Mouse (Mus musculus): ENCODE data around the gene 2810408A11Rik. TPM values are rescaled to one million over a fixed set of nuclear protein-coding genes. Genes with fewer than 3 reads are reported as not detected.
A peak's percentile ranks its signal among the peaks of the same experiment; 100 is the strongest.
"Not testable (repeated sequence)": the region's sequence is repeated elsewhere in the genome, so short reads cannot be mapped to it uniquely, and the experiment has no call there.

2810408A11Rik gene
- polyA plus RNA-seq, 1 experiment from 2014 or later, result 22.4 TPM

GRCm38 (mm10) chr11:69937834-69938233, 37.0 kb upstream of the 2810408A11Rik start:
- Histone ChIP-seq H3K4me1 (peaks cover 24% of the 10 kb centered on the region), H3K4me3 (replicated peaks) (no peak overlapping the region), H3K9me3 (no peaks in the 10 kb centered on the region), H3K27ac (no peak overlapping the region), H3K36me3 (replicated peaks) (no peaks in the 10 kb centered on the region; the same call in 1 of the 2 replicates), H3K9ac (0 out of 2 replicates have a peak overlapping the region, but pooled peaks have one; percentile 5), H3K4me2 (no peak overlapping the region), H3K27me3 (peaks cover 41% of the 10 kb centered on the region)
- no peak for ATAC-seq (ENCODE audit: low FRiP score)
- 78% methylated on average over 5 of the region's 5 CpGs for WGBS

GRCm38 (mm10) chr11:69937385-69937784, 36.6 kb upstream of the 2810408A11Rik start:
- WGBS, result 49% methylated on average over 4 of the region's 4 CpGs
- Histone ChIP-seq H3K27me3 (peaks cover 41% of the 10 kb centered on the region), H3K9ac (0 out of 2 replicates have a peak overlapping the region, but pooled peaks have one; percentile 5), H3K4me2 (no peak overlapping the region), H3K9me3 (no peaks in the 10 kb centered on the region), H3K27ac (no peak overlapping the region), H3K36me3 (replicated peaks) (no peaks in the 10 kb centered on the region), H3K4me3 (replicated peaks) (no peak overlapping the region), H3K4me1 (peaks cover 24% of the 10 kb centered on the region)
- no peak for ATAC-seq (ENCODE audit: low FRiP score)

GRCm38 (mm10) chr11:69936714-69937347, 36.0 kb upstream of the 2810408A11Rik start:
- H3K27me3 ChIP-seq, result peaks cover 41% of the 10 kb centered on the region
- WGBS, result 47% methylated on average over 9 of the region's 9 CpGs
- ATAC-seq (ENCODE audit: low FRiP score), result no peak
- H3K36me3 ChIP-seq (replicated peaks), result no peaks in the 10 kb centered on the region
- H3K4me1 ChIP-seq, result peaks cover 24% of the 10 kb centered on the region
- no peak overlapping the region for H3K27ac ChIP-seq
- peak overlapping the region; percentile 63 for H3K4me3 ChIP-seq (replicated peaks)
- H3K9ac ChIP-seq, result peak overlapping the region; percentile 70; the same call in 1 of the 2 replicates
- H3K9me3 ChIP-seq, result no peaks in the 10 kb centered on the region
- peak overlapping the region; percentile 100 for H3K4me2 ChIP-seq

GRCm38 (mm10) chr11:69936156-69936555, 35.4 kb upstream of the 2810408A11Rik start:
- no peak overlapping the region for H3K27ac ChIP-seq
- H3K9me3 ChIP-seq, result no peaks in the 10 kb centered on the region
- peak overlapping the region; percentile 63 for H3K4me3 ChIP-seq (replicated peaks)
- H3K4me2 ChIP-seq, result peak overlapping the region; percentile 100
- no peaks in the 10 kb centered on the region for H3K36me3 ChIP-seq (replicated peaks)
- peak overlapping the region; percentile 70 for H3K9ac ChIP-seq
- 2% methylated on average over 30 of the region's 30 CpGs for WGBS
- ATAC-seq (ENCODE audit: low FRiP score), result no peak
- H3K4me1 ChIP-seq, result peaks cover 24% of the 10 kb centered on the region
- H3K27me3 ChIP-seq, result peaks cover 41% of the 10 kb centered on the region

GRCm38 (mm10) chr11:69935137-69935879, 34.5 kb upstream of the 2810408A11Rik start, which contains the start of gene Ybx2:
TSS of gene Ybx2 (plus strand) at chr11:69935796.
- WGBS, result 2% methylated on average over 45 of the region's 62 CpGs
- peaks cover 24% of the 10 kb centered on the region for H3K4me1 ChIP-seq
- H3K36me3 ChIP-seq (replicated peaks), result no peaks in the 10 kb centered on the region
- H3K9me3 ChIP-seq, result no peaks in the 10 kb centered on the region
- peak within 1 kb of the TSS; percentile 70 for H3K9ac ChIP-seq
- no peak within 1 kb of the TSS for H3K27ac ChIP-seq
- H3K4me2 ChIP-seq, result peak within 1 kb of the TSS; percentile 100
- peak; percentile 93 for ATAC-seq (ENCODE audit: low FRiP score)
- H3K27me3 ChIP-seq, result peaks cover 41% of the 10 kb centered on the region
- peak within 1 kb of the TSS; percentile 63 for H3K4me3 ChIP-seq (replicated peaks)

GRCm38 (mm10) chr11:69934681-69935080, 33.9 kb upstream of the 2810408A11Rik start:
- Histone ChIP-seq H3K27ac (no peak overlapping the region), H3K9ac (no peak overlapping the region), H3K4me1 (peaks cover 24% of the 10 kb centered on the region), H3K4me2 (peak overlapping the region; percentile 48), H3K36me3 (replicated peaks) (no peaks in the 10 kb centered on the region), H3K4me3 (replicated peaks) (peak overlapping the region; percentile 19; the same call in 1 of the 2 replicates), H3K27me3 (peaks cover 41% of the 10 kb centered on the region), H3K9me3 (no peaks in the 10 kb centered on the region)
- no peak for ATAC-seq (ENCODE audit: low FRiP score)
- WGBS, result 23% methylated on average over 6 of the region's 6 CpGs

GRCm38 (mm10) chr11:69934169-69934568, 33.4 kb upstream of the 2810408A11Rik start:
- Histone ChIP-seq H3K4me2 (peak overlapping the region; percentile 48), H3K27me3 (peaks cover 39% of the 10 kb centered on the region), H3K27ac (peak overlapping the region; percentile 19; the same call in 1 of the 2 replicates), H3K4me1 (peaks cover 24% of the 10 kb centered on the region), H3K9me3 (no peaks in the 10 kb centered on the region), H3K36me3 (replicated peaks) (no peaks in the 10 kb centered on the region), H3K4me3 (replicated peaks) (peak overlapping the region; percentile 19), H3K9ac (no peak overlapping the region)
- under 1% methylated on average over 18 of the region's 18 CpGs for WGBS
- ATAC-seq (ENCODE audit: low FRiP score), result peak; percentile 35; the same call in 1 of the 2 replicates

GRCm38 (mm10) chr11:69933066-69933465, 32.3 kb upstream of the 2810408A11Rik start:
- Histone ChIP-seq H3K4me1 (peaks cover 24% of the 10 kb centered on the region), H3K27ac (no peak overlapping the region), H3K4me3 (replicated peaks) (no peak overlapping the region), H3K4me2 (no peak overlapping the region), H3K36me3 (replicated peaks) (no peaks in the 10 kb centered on the region), H3K9me3 (no peaks in the 10 kb centered on the region), H3K27me3 (peaks cover 28% of the 10 kb centered on the region), H3K9ac (no peak overlapping the region)
- ATAC-seq (ENCODE audit: low FRiP score), result no peak
- WGBS, result 78% methylated on average over 4 of the region's 4 CpGs

GRCm38 (mm10) chr11:69932254-69932653, 31.5 kb upstream of the 2810408A11Rik start:
- no peak for ATAC-seq (ENCODE audit: low FRiP score)
- peaks cover 22% of the 10 kb centered on the region for H3K4me1 ChIP-seq
- H3K4me2 ChIP-seq, result no peak overlapping the region
- H3K27ac ChIP-seq, result no peak overlapping the region
- H3K4me3 ChIP-seq (replicated peaks), result no peak overlapping the region
- no peaks in the 10 kb centered on the region for H3K36me3 ChIP-seq (replicated peaks)
- H3K9ac ChIP-seq, result no peak overlapping the region
- H3K9me3 ChIP-seq, result no peaks in the 10 kb centered on the region
- H3K27me3 ChIP-seq, result peaks cover 20% of the 10 kb centered on the region
- WGBS, result 37% methylated on average over 3 of the region's 3 CpGs

- no peak for ATAC-seq (ENCODE audit: low FRiP score)
- no peak overlapping the region for H3K4me2 ChIP-seq
- H3K4me1 ChIP-seq, result peaks cover 17% of the 10 kb centered on the region
- no peaks in the 10 kb centered on the region for H3K9me3 ChIP-seq
- H3K4me3 ChIP-seq (replicated peaks), result no peak overlapping the region
- no peak overlapping the region for H3K9ac ChIP-seq
- H3K36me3 ChIP-seq (replicated peaks), result no peaks in the 10 kb centered on the region
- H3K27me3 ChIP-seq, result peaks cover 15% of the 10 kb centered on the region
- H3K27ac ChIP-seq, result no peak overlapping the region
- WGBS, result 79% methylated on average over 8 of the region's 8 CpGs
Measured at GRCm38 (mm10) chr11:69931769-69932168, 31.0 kb upstream of the 2810408A11Rik start.

- H3K36me3 ChIP-seq (replicated peaks), result no peaks in the 10 kb centered on the region
- no peaks in the 10 kb centered on the region for H3K9me3 ChIP-seq
- H3K9ac ChIP-seq, result no peak overlapping the region
- no peak for ATAC-seq (ENCODE audit: low FRiP score)
- H3K27me3 ChIP-seq, result peaks cover 8% of the 10 kb centered on the region
- peaks cover 10% of the 10 kb centered on the region for H3K4me1 ChIP-seq
- H3K27ac ChIP-seq, result no peak overlapping the region
- H3K4me3 ChIP-seq (replicated peaks), result no peak overlapping the region
- WGBS, result 75% methylated on average over 3 of the region's 3 CpGs
- H3K4me2 ChIP-seq, result no peak overlapping the region
Measured at GRCm38 (mm10) chr11:69930967-69931537, 30.3 kb upstream of the 2810408A11Rik start.

GRCm38 (mm10) chr11:69930176-69930575, 29.4 kb upstream of the 2810408A11Rik start:
- H3K27ac ChIP-seq; H3K27me3 ChIP-seq; H3K4me1 ChIP-seq; H3K4me2 ChIP-seq; H3K9me3 ChIP-seq; ATAC-seq (ENCODE audit: low FRiP score); H3K9ac ChIP-seq; H3K4me3 ChIP-seq (replicated peaks); H3K36me3 ChIP-seq (replicated peaks): not testable (repeated sequence)
- 87% methylated on average over 8 of the region's 8 CpGs for WGBS

Measured in forebrain, embryonic 12.5 days (tissue).